Mouse (Mus musculus): ENCODE data around the gene Cdh26. TPM values are rescaled to one million over a fixed set of nuclear protein-coding genes. Genes with fewer than 3 reads are reported as not detected.

The Cdh26 gene
- polyA plus RNA-seq, 1 experiment: 1.1 TPM

DNA sequence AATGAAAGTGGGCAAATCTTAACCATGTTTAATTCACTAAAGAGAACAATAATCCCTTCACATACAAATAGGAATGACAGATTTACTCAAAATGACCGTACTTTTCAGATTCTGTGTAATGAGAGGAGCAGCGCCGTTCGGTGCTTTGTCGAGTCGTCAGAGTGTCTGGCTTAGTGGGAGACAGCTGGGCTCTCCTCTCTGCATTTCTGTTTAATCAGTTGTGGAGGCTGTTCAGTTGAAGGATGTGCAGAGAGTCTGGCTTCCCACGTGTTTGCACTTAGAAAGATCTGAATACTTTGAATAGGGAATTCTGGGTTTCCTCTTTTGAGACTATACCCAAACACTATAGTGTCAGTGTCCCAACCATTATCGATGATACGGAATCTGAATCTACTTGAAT lies 7.0 kb downstream of the Cdh26 start:
- DNase-seq (ENCODE audit: low read depth): no peak

DNA sequence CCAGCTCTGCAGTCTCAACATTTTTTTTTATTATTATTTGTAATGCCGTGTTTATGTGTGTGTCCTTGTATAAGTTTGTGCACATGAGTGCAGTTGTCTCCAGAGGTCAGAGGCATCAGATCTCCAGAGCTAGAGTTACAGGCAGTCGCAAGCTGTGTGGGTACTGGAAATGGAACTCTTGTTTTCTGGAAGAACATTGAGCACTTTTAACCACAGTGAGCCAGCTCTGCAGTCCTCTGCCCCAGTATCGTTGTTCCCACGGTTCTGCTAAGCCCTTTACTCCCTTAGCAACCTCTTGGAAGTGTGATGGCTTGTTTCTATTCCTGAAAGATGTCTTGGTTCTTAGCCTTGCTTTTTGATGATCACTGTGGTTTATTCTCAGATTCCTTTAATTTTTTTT lies 19.1 kb downstream of the Cdh26 start:
- no peak for DNase-seq (ENCODE audit: low read depth)

DNA sequence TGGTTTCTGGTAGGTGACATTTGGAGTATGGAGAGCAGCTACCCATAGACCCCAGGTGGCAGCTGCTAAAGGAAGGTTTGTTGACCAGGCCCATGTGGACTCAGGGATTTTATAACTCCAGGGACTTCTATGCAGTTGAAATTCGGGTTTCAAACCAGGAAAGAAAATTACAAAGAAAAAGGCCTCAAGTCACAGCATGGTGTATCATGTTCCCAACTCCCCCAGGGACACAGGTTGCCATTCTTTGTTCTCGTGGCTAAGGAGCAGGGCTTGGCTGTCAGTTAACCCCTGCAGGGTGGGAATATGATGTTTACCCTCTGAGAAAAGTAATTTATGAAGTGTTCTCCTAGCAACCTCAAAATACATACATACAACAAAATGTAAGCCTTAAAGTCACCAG lies 19.9 kb downstream of the Cdh26 start:
- DNase-seq (ENCODE audit: low read depth): no peak

DNA sequence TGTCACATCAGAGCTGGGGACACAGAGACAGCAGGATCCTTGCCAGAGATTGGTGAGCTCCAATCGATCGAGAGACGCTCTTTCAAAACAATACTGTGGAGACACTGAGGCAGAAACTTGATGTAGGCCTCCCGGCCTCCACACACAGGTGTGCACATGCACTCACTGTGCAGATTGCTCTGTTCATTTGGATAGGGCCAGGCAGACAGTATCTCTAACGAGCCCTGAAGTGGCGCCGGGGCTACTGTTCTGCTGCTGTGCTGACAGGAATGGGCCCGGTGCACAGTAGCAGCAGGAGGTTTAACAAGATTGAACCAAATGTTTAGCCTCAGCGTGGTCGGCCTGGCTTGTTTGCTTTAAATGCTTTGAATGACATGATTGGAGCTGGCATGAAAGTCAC lies 20.6 kb downstream of the Cdh26 start:
- DNase-seq (ENCODE audit: low read depth): no peak

DNA sequence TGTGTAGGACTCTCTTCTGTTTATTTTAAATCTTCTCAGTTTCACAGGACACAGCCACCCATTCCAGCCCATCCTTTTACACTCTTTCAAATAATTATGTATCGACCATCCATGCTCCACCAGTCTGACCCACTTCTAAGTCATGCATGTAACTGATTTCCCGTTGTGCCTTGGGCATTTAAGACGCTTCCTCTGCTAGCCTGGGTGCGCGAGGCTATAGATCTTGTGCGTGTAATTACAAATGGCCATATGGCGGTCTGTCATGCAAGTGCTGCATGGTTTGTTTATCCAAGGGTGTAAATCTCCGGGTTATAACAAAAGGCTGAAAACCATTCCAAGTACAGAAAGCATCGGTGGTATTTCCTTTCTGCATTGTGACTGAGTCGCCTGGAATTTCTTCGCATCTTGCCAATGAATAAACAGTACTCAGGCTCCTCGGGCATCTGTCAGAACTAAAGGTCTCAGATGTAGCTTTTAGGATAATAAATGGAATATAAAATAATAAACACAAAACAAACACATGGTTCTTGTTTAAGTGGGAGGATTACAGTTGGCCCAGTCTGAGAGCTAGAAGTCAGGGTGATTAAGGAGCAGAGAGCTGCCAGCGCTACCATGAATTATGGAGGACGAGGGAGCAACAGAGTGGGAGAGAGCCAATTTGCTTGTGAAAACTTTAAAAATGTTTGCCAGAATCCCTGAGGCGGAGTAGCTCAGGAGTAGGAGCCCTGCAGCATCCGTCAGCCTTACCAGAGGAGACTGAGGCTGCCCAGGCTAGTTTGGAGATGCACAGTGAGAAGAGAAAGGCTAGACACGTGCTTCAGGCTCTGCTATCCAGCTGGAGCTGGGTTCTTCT lies 24.6 kb downstream of the Cdh26 start:
- DNase-seq (ENCODE audit: low read depth): no peak

DNA sequence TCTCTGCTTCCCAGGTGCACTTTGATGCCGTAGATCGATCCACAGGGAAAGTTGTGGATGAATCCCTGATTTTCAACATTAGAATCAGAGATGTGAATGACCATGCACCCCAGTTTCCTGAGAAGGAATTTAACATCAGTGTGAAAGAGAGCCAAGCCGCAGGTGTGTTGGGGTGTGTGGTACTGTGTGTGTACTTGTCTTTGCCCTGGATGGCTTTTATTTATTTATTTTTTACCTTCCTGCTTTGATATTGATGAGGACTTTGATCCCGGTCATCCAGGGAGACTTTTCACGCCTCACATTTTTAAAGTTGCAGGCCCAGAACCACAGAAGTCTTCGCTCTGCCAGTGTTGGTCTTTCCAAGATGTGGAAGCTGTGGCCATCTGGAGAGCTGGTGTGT lies 27.1 kb downstream of the Cdh26 start:
- no peak for DNase-seq (ENCODE audit: low read depth)

DNA sequence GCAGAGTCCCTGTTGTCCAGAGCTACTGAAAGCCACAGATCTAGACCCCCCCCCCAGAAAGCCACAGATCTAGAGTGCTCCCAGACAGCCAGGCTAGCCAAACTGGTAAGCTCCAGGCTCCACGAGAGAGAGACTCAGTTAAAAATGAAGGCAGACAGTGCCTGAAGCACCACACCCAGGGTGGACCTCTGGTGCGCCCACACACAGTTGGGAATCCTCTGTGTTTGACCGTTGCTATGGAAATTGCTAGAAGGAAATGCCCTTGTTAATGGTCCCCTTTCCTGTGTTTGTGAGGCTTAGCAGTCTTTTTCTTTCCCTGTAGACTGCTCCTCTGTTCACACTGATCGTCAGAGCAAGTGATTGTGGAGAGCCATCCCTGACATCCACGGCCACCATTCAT lies 30.0 kb downstream of the Cdh26 start:
- no peak for DNase-seq (ENCODE audit: low read depth)

DNA sequence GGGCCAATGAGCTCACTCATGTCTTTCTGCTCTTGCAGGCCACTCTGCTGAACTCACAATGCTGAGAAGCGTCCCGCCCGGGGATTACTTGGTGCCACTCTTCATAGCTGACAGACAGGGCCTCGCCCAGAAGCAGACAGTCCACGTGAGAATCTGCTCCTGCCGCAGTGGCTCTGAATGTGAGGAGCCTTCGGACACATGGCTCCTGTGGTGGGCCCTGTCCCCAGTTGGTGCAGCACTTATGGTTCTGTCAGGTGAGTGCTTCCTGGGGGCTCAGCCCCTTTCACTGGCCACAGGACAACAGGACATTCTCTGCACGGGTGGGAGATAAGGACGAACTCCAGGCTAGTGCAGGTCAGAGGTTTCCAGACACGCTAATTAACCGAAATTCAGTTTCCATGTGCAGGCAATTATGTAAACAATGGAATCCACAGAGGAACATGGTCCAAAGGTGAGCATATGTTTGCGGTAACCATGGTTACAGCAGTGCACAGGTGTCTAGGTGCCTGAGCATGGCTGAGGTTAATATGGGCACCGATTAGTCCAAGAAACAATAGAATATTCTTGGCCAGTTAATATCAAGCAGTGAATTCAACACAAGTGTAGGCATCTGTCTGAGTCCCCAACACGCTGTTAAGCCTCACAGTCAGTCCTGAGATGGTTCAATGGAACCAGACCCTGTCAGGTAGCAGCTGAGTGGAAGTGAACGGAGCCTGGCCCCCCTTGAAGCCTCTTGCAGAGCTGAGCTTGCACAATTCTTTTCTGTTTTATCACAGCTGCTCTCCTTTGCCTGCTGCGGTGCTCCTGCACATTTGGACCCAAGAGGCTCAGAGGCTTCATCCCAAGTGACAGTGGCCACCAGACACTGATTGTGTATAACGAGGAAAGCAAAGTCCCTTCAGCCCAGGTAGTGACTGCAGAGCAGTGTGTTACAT lies 41.5 kb downstream of the Cdh26 start:
- no peak for DNase-seq (ENCODE audit: low read depth)

DNA sequence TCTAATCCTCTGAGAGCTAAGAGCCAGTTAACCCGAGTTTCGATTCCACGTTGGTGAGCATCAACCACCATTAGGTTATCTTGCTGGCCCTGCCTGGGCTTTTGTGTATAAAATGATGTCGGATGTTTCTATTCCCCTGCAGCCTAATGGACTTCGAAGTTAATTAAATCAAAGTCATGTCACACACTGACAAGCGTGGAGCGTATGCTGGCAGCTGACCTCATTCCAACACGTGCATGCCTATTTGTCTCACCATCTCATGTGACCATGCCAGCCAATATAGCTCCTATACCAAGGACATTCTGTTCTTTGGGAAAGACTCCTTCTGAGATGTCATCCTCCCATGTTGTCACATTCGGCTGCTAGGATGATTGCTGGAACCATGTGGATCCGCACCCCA lies 43.6 kb downstream of the Cdh26 start:
- DNase-seq (ENCODE audit: low read depth): no peak

DNA sequence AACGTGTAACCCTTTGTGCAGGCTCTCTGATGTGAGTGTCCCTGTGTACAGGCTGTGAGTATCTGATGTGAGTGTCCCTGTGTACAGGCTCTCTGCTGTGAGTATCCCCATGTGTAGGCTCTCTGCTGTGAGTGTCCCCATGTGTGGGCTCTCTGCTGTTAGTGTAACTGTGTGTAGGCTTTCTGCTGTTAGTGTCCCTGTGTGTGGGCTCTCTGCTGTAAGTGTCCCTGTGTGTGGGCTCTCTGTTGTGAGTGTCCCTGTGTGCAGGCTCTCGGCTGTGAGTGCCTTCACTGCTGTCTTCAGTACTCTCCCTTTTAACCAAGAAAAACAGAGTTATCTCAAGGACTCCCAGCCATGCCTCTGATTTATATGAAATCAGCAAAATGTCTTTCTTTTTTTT lies 46.9 kb downstream of the Cdh26 start:
- no peak for DNase-seq (ENCODE audit: low read depth)

DNA sequence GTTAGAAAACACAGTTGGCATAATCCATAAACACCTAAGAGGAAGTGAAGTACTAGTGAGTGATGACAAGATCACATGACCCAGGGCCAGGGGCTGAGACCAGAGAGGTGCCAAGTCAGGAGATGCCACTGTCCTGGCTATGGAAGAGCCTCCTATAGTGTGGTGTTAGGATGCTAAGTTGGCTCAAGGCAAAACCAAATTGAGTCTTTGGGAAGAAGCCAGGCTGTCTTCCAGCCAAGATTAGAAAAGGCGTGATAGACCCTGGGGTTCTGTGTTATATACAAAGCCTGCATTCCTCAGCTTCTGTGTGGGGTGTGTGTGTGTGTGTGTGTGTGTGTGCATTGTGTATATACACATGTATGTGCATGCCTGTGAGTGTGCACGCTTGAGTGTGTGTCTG lies 48.7 kb downstream of the Cdh26 start:
- DNase-seq (ENCODE audit: low read depth): no peak

DNA sequence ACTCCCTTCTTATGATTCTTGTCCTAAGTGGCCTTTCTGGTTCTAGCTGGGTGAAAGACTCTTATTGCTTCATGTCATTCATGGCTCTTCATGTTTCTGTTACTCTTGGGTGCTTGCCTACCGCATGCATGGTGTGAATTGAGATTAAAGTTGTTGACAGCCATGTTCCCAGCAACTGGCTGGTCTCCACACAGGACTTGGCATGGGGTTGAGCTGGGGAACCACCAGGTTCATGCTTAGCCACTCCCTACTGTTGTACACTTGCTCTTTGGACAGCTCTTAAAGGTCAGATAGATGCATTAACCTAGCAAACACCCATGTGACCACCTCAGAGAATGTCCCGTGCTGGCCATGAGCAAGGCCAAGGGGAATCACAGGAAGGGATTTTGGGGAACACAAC lies 50.6 kb downstream of the Cdh26 start:
- peak; percentile 22 for DNase-seq (ENCODE audit: low read depth)

DNA sequence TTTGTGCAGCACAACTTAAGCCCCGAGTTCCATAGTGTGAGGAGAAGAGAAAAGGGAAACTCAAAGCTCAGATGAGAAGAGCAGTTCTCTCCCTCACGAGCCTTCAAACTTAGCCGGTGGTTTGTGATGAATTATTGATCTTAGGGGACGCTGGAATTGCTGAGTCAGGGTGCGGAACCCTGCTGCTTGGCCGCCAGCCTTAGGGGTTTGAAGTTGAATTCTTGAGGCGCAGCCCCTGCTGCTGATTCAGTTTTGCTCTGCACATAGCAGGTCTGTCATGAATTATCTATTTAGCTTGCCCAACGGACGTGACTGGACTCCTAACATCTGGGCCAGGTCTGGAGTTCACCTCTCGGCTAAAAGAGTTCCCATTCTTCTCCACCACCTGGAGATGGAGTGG lies 53.1 kb downstream of the Cdh26 start:
- DNase-seq (ENCODE audit: low read depth): no peak

DNA sequence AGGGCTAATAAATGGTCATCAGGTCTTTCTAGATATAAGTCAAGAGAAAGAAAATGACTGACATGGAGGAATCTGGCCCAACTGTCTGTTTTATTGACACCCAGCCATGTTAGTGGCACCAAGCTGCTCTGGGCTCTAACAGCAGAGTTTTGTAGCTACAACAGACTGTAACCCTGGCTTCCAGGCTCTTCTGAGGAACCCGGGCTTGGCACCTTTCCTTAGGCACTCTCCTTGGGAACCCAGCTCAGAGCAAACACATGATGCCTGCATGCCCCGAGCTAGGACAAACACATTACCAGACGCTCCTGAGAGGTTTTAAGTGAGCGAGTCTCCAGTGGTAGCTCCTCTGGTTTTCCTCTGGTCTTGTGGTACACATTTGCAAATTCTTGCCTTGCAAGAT lies 57.9 kb downstream of the Cdh26 start:
- no peak for DNase-seq (ENCODE audit: low read depth)

DNA sequence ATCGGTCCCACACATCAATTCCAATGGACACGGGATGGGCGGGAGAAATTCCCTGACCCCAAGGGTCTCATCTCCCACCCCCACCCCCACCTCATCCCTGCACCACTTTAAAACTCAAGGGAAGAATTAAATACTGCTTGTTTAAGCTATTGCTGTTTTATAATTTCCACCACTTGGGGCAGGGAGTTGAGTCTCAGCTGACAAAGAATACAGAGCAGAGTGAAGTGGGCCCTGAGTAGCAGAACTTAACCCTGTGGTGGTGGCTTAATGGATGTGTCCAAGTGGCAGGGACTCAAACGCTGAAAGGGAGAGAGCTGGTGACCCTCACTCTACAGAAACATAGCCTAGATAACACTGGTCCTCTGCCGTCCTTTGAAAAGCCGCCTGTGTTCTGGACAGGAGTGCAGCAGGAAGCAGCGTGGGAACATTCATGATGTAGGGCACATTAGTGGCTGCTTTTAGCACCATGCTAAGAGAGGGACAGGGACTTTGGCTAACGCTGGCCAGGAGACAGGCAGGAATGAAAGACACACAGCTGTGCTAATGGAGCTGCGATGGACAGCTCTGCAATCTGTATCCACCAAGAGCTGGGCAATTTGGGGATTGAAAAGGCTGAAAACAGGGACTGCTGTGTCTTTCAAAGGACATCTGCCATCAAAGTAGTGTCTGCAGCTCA lies 60.1 kb downstream of the Cdh26 start:
- no peak for DNase-seq (ENCODE audit: low read depth)

DNA sequence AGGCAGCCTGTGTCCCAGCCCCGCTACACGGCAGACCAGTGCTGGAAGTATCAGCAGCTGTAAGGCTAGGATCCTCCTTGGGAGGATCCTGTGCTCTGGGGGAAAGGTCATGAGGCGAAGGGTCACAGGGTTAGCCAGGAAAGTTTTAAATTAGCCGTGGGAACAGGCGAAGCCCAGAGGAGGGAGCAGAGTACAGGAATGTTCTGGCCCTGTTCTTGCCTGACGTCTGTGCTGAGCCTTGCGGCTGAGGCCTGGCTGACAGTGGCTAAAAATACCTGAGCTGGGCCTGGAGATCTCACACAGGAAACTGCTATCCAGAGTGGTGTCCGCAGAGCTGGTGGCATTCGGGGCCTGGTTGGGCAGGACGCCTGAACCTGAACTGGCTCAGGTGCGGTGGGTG lies 63.7 kb downstream of the Cdh26 start:
- no peak for DNase-seq (ENCODE audit: low read depth)

DNA sequence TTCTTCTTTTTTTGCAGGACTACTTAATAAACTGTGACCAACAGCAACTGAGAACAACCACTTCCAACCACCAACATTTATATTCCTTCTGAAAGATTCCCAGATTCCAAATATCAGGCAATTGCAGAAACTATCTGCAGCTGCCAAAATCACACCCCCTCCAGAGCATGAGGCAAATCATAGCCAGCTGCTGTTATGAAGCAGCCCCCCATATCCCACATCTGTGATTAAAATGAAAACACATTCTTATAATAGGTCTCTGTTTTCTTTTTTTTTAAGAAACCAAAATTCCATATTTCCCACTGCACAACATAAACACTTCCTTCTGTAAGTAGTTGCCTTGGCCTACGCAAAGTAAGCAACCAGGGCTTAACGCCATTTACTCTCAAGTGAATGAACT lies 65.5 kb downstream of the Cdh26 start:
- no peak for DNase-seq (ENCODE audit: low read depth)

DNA sequence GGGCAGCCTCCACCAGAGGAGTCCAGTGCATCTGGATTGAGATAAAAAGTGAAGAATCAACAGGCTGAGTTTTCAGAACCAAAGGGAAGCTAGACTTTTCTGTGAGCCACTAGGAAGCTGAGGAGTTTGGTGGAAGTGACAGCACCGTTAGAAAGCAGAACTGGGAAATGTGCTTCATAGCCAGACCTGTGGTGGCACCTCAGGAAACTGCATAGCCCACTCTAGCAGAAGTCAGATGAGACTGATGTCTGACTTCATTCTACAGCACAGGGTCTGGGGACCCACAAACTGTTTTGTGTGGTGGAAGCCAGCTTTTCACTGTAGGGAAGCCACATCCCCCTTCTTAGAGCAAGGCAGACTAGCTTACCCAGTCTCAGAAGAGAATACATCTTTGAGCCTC lies 67.6 kb downstream of the Cdh26 start:
- DNase-seq (ENCODE audit: low read depth): no peak

DNA sequence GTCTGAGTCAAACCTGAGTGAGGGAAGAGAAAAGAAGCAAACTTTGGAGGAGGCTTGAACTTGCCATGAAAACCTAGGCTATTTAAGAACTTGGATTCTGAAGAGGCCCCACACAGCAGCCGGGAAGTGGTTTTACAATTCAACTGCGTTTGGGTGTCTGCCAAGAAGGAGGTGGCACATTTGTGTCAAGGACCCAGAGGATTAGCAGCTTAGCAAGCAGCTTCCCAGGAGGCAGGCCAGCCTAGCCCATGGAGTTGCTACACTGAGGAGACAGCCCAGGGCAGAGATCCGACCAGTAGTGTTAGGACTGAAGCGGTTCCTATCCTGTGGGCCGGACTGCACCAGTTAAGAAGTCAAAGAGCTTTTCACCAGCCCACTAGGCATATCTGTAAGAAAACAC lies 68.1 kb downstream of the Cdh26 start:
- no peak for DNase-seq (ENCODE audit: low read depth)

DNA sequence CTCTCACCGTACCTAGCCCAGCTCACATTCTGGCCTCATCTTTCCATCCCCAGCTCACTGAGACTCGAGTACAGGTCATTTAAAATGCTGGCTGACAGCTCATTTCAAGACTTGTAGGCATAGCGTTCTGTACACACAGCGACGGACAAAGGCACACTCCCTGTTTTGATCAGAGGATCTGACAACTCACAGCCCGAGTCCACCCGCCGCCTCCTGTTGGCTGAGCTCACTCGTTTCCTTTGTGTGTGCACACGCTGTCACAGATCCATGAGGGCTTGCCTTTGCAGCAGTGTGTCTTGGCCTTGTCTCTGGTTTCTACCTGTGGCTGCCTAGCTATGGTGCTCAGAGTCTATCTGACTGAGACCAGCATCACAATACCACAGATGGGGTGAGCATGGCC lies 72.1 kb downstream of the Cdh26 start:
- DNase-seq (ENCODE audit: low read depth): no peak

DNA sequence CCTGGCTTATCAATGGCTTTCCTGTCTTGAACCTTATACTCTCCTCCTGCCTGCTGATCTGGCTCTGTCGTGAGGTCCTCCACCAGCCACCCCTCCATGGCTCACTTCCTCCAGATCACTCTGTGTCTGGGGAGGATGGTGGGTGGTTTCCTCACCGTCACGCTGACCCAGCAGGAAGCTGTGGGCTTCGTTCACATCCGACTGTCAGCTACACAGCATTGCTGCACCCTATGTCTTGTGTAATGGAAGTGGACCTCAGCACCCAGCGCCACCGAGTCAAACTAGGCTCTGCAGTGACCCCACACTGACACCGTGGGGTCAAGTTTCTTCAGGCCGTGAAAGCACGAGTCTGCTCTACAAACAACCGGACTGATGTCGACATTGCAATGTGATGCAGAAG lies 75.7 kb downstream of the Cdh26 start:
- no peak for DNase-seq (ENCODE audit: low read depth)

DNA sequence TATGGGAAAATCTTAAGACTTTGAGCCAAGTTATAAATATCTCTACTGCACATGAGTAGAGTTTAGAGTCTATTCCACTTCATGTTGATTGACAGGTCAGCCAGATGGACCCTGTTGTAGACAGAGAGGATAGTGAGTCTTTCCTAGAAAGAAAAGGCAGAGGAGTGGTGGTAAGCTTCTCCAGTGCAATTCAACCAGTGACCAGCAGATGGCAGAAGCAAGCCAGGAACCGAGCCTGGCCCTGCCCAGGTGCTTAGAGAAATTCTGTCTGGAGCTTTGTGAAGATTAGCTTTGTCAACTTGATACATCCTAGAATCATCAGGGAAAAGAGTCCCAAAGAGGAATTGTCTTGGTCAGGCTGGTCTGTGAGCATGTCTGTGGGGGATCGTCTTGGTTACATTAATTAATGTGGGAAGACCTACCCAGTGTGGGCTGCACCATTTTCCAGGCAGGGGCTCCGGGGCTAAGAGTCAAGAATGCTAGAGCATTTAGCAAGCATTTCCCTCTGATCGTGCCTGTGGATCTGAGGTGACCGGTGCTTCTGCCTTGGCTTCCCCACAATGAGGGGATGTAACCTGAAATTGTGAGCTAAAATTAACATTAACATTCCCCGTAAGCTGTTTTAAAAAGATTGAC lies 77.2 kb downstream of the Cdh26 start:
- DNase-seq (ENCODE audit: low read depth): no peak
